Mouse (Mus musculus) limb, embryonic 14.5 days (tissue): ENCODE results near the gene Ap3b1. TPM values are rescaled to one million over a fixed set of nuclear protein-coding genes. Genes with fewer than 3 reads are reported as not detected.

Experiments used
- ATAC-seq: fragments of 200-750 bp; cut with Nextera tagmentation; 2 replicates; pipeline ENCODE4 v1.8.0; 2017; ENCODE audit warnings: low read depth, moderate number of reproducible peaks, moderate TSS enrichment; ENCODE audit not compliant: low FRiP score
- DNase-seq: peaks from one replicate; pipeline ENCODE4 v3.0.0-alpha.2; 2015; ENCODE audit warnings: low spot score
- H3K27ac ChIP-seq: fragments of 300-500 bp; sonication (generic); replicated peaks from 2 replicates; pipeline ENCODE4 v1.5.1; 2014; ENCODE audit warnings: low read depth, mild to moderate bottlenecking, low read length, moderate library complexity, mixed read lengths
- H3K27me3 ChIP-seq: fragments of 300-500 bp; sonication (generic); 2 replicates; pipeline ENCODE4 v1.6.1; 2014; ENCODE audit warnings: low read length, mixed read lengths; ENCODE audit not compliant: control insufficient read depth, insufficient read depth
- H3K36me3 ChIP-seq: fragments of 300-500 bp; sonication (generic); 2 replicates; pipeline ENCODE4 v1.6.1; 2014; ENCODE audit warnings: mild to moderate bottlenecking, low read length, moderate library complexity, mixed read lengths; ENCODE audit not compliant: control insufficient read depth, insufficient read depth
- H3K4me1 ChIP-seq: fragments of 300-500 bp; sonication (generic); 2 replicates; pipeline ENCODE4 v1.6.1; 2014; ENCODE audit warnings: antibody characterized with exemption, low read length, mixed read lengths; ENCODE audit not compliant: control insufficient read depth, insufficient read depth
- H3K4me2 ChIP-seq: fragments of 300-500 bp; sonication (generic); replicated peaks from 2 replicates; pipeline ENCODE4 v1.6.1; 2014; ENCODE audit warnings: low read depth, mild to moderate bottlenecking, low read length, moderate library complexity; ENCODE audit not compliant: severe bottlenecking
- H3K4me3 ChIP-seq: fragments of 300-500 bp; sonication (generic); replicated peaks from 2 replicates; pipeline ENCODE4 v1.5.1; 2014; ENCODE audit warnings: low read length
- H3K9ac ChIP-seq: fragments of 300-500 bp; sonication (generic); 2 replicates; pipeline ENCODE4 v1.6.1; 2014; ENCODE audit warnings: mild to moderate bottlenecking, low read depth, low read length, moderate library complexity; ENCODE audit not compliant: severe bottlenecking
- H3K9me3 ChIP-seq: fragments of 300-500 bp; sonication (generic); 2 replicates; pipeline ENCODE4 v1.6.1; 2016; ENCODE audit warnings: low read length; ENCODE audit not compliant: control insufficient read depth
- POLR2A ChIP-seq: fragments of 200-500 bp; IDR thresholded peaks from 2 replicates; pipeline ENCODE4 v1.8.0; 2012; ENCODE audit warnings: inconsistent platforms, mild to moderate bottlenecking, moderate library complexity, borderline replicate concordance; ENCODE audit not compliant: insufficient read depth, insufficient read length; ENCODE audit errors: extremely low read depth
- WGBS: fragments of 180-500 bp; shearing (Covaris S2); extraction: QIAGEN DNeasy Blood & Tissue Kit; methylation state at CpG from one replicate; pipeline ENCODE4 v1.1.7; 2014; 5-methylcytosine and 5-hydroxymethylcytosine counted together
- polyA plus RNA-seq, 2 experiments: library from polyadenylated mRNA; depleted of rRNA in 1 of 2; stranded (reverse) in 1 of 2; unstranded in 1 of 2; fragments of >200 nt; fragmentation: Nextera tagmentation in 1 of 2; extraction: Ambion mirVana in 1 of 2; gene quantifications; 2 replicates each; pipeline versions ENCODE4 v1.2.1 to v1.2.3; 2012 to 2014

Gene Ap3b1
- polyA plus RNA-seq, 2 experiments = 41.6 to 54.5 TPM

DNA sequence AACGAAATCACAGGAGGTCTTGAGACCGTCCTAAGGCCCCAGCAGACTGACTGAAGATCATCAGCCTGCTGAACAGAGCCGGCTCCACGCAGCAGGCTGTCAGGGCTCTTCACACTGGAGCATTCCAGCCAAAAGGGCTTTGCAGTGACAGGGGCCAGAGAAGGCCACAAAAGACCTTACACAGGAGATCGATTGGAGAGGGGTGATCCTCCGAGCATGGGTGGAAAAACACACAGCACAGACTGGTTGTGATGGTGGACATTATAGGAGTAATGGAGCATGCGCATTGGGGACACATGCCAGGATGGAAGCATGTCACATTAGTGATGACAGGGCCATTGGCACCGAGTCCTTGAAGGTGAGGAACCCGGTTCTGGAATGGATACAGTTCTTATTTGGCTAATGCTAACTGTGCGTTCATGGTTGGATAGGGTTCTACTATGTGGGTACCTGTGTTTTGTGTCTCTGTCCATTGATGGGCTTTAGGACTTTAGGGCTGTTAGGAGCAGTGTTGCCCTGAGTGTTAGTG lies 37.7 kb downstream of the Ap3b1 start:
- TF ChIP-seq POLR2A = no peak
- ATAC-seq = no peak
- Histone ChIP-seq H3K27me3 (no peaks in the 10 kb centered on the region), H3K27ac (no peak overlapping the region), H3K9ac (no peak overlapping the region), H3K4me1 (0 out of 2 replicates have a peak, but pooled peaks cover 7% of the 10 kb centered on the region), H3K4me2 (no peak overlapping the region), H3K4me3 (no peak overlapping the region), H3K36me3 (peaks cover 28% of the 10 kb centered on the region), H3K9me3 (no peaks in the 10 kb centered on the region)
- DNase-seq = no peak
- 91% methylated on average over 10 of the region's 10 CpGs for WGBS

DNA sequence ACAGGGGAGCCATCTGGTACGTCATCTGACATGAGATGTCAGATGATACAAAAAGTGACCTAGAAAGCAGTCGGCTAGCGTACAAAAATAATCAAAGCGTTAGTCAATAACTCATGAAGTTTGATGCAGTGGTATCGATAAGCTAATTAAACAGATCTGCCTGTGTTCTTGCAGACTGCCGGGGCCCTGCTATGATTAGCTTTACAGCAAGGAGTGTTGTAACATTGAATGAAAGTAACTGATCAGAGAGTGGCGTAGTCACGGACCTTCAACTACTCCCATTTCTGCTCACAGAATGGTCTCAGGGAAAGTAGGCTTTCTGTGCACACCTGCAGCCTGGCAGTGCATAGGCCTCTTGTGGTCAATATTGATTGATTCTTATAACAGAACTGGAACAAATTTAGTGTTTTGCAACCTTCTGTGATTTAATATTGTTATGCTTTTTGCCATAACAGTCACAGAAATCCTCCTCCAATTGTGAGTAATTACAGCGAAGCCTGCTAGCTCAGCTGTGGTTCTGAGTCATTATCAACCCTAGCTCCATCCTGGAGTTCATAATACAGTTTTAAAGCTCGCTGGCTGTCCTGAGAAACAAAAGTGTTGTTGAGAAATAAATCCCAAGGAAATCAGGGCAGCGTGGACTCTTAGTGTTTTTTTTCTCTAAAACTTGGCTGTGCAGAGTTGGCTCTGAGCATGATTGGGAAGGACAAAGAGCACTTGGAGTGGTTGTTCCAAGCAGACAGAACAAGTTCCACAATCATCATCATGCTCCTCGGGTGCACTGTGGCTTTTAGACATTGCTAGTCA lies 40.0 kb downstream of the Ap3b1 start:
- no peak overlapping the region for H3K27ac ChIP-seq
- ATAC-seq (no peak), DNase-seq (no peak)
- no peaks in the 10 kb centered on the region for H3K9me3 ChIP-seq
- H3K4me3 ChIP-seq = no peak overlapping the region
- 79% methylated on average over 12 of the region's 12 CpGs for WGBS
- no peak overlapping the region for H3K4me2 ChIP-seq
- TF ChIP-seq POLR2A = no peak
- H3K4me1 ChIP-seq = 0 out of 2 replicates have a peak, but pooled peaks cover 6% of the 10 kb centered on the region
- no peaks in the 10 kb centered on the region for H3K27me3 ChIP-seq
- no peak overlapping the region for H3K9ac ChIP-seq
- peaks cover 18% of the 10 kb centered on the region for H3K36me3 ChIP-seq

DNA sequence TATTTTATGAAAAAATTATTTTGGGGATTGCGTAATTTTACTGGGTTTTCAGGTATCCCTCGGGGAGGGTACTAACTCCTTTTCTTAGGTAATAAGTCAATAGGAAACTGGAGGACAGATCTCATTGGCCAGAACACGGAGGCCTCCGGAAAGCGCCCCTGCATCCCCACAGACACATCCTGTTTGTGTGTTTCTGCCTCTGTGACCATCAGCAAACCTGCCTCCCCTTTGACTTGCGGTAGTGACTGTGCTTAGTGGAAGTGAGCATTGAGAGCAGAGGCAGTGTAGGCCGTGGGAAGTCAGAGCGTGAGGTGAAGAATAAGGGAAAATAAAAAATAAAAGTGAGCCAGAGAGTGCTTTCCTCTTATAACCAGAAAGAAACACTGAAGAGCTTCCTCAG lies 41.7 kb downstream of the Ap3b1 start:
- no peak for TF ChIP-seq POLR2A
- DNase-seq = no peak
- no peaks in the 10 kb centered on the region for H3K4me1 ChIP-seq
- H3K4me2 ChIP-seq = no peak overlapping the region
- peaks cover 34% of the 10 kb centered on the region for H3K36me3 ChIP-seq
- no peaks in the 10 kb centered on the region for H3K9me3 ChIP-seq
- no peaks in the 10 kb centered on the region for H3K27me3 ChIP-seq
- H3K27ac ChIP-seq = no peak overlapping the region
- H3K9ac ChIP-seq = no peak overlapping the region
- ATAC-seq = no peak
- WGBS = 90% methylated on average over 8 of the region's 8 CpGs
- H3K4me3 ChIP-seq = no peak overlapping the region

DNA sequence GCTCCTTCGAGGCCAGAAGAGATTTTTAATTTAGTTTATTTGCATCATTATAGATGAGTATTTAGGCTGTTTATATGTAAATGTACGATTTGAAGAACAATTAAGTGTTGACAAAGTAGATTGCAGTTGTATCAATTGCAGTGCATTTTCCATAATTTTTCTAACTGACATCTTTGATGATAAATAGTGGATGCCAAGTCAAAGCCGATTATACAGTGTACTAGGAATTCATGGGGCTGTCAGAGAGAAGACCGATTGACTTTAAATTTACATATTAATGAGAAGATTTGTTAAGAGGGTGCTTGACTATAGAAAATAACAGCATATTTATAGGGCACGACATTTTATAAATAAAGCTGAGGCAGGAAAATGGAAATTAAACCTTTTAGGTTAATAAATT lies 64.8 kb downstream of the Ap3b1 start:
- Histone ChIP-seq H3K9me3 (no peaks in the 10 kb centered on the region), H3K4me1 (no peaks in the 10 kb centered on the region), H3K27ac (no peak overlapping the region), H3K4me2 (no peak overlapping the region), H3K4me3 (no peak overlapping the region), H3K9ac (no peak overlapping the region), H3K27me3 (no peaks in the 10 kb centered on the region), H3K36me3 (0 out of 2 replicates have a peak, but pooled peaks cover 5% of the 10 kb centered on the region)
- ATAC-seq (no peak), DNase-seq (no peak)
- WGBS = 87% methylated on average over 5 of the region's 5 CpGs
- no peak for TF ChIP-seq POLR2A

DNA sequence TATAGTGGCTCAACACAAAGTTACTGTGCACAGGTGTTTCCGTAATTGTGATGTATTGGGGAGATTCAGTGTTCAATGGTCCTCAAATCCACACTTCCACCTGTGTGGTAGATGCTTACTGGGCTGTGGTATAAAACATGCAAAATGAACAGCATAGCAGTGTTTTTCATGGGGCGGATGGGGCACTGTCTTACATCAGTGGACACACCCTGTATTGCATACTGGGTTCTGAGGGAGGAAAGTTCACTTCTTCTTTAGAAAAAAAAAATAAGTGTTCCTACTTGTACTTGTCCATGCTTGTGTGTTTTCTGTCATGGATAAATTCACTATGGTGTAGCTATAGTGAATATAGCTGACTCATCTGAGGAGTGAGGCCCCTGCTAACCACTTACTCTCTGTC lies 70.8 kb downstream of the Ap3b1 start:
- no peak overlapping the region for H3K27ac ChIP-seq
- H3K9ac ChIP-seq = no peak overlapping the region
- ATAC-seq (no peak), DNase-seq (no peak)
- no peaks in the 10 kb centered on the region for H3K27me3 ChIP-seq
- H3K36me3 ChIP-seq = peaks cover 8% of the 10 kb centered on the region; the same call in 1 of the 2 replicates
- no peaks in the 10 kb centered on the region for H3K4me1 ChIP-seq
- 75% methylated on average over 2 of the region's 2 CpGs for WGBS
- no peak overlapping the region for H3K4me3 ChIP-seq
- no peak for TF ChIP-seq POLR2A
- H3K9me3 ChIP-seq = no peaks in the 10 kb centered on the region
- no peak overlapping the region for H3K4me2 ChIP-seq
